Mouse (Mus musculus): ENCODE results near the gene Draxin. TPM values are rescaled to one million over a fixed set of nuclear protein-coding genes. Genes with fewer than 3 reads are reported as not detected.

The Draxin gene
- polyA plus RNA-seq, 1 experiment from 2014 or later = 21.8 TPM

DNA sequence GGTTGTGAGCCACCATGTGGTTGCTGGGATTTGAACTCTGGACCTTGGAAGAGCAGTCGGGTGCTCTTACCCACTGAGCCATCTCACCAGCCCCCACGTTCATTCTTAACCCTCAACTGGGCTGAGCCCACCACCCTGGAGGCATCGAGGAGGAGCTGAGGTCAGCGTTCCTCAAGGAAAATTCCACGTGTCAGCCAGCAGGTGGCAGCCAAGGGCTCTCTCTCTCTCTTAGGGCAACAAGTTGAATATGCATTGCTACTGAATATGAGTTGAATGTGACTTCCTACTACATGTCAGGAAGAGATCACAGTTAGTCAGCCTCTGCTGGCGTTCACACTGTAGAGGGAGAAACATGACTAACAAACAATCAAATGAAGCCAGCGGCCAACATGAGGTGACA is 37.8 kb upstream of the Draxin start:
- H3K4me3 ChIP-seq (replicated peaks; ENCODE audit: low read depth, low read length) = no peak overlapping the region
- H3K9me3 ChIP-seq (ENCODE audit: control insufficient read depth, low read length) = no peaks in the 10 kb centered on the region
- H3K4me1 ChIP-seq (ENCODE audit: control insufficient read depth, insufficient read depth, low read length) = peaks cover 21% of the 10 kb centered on the region
- H3K27me3 ChIP-seq (ENCODE audit: control insufficient read depth, insufficient read depth, low read length) = peaks cover 53% of the 10 kb centered on the region
- DNase-seq (peak; percentile 82), ATAC-seq (ENCODE audit: low FRiP score, low TSS enrichment) (no peak)
- no peak overlapping the region for H3K4me2 ChIP-seq (ENCODE audit: low read length)
- H3K9ac ChIP-seq (replicated peaks; ENCODE audit: low read length) = no peak overlapping the region
- 24% methylated on average over 7 of the region's 7 CpGs for WGBS
- no peak overlapping the region for H3K27ac ChIP-seq (replicated peaks; ENCODE audit: low read depth, low read length)
- no peaks in the 10 kb centered on the region for H3K36me3 ChIP-seq (ENCODE audit: control insufficient read depth, insufficient read depth, low read length)

DNA sequence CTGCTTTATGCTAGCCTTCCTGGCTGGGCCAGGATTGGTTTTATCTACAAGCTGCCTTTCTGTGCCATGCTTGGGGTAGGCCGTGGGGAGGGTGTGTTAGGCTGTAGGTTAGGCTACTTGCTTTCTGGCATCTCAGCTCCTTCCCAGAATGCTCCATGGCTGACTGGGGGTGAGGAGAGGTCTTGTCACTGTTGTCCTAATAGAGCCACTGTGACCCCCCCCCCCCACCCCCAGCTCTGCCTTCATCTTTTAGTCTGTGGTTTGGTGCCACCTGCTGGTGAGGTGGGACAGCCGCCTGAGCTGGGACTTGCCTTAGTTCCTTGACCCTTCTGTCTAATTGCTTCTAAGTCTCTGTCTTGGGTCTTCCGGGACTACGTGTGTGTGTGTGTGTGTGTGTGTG is 36.5 kb upstream of the Draxin start:
- ATAC-seq (ENCODE audit: low FRiP score, low TSS enrichment) (0 out of 2 replicates have a peak, but pooled peaks have one; percentile 32), DNase-seq (peak; percentile 80)
- 15% methylated on average over 4 of the region's 4 CpGs for WGBS
- Histone ChIP-seq H3K4me1 (ENCODE audit: control insufficient read depth, insufficient read depth, low read length) (peaks cover 15% of the 10 kb centered on the region), H3K27me3 (ENCODE audit: control insufficient read depth, insufficient read depth, low read length) (peaks cover 55% of the 10 kb centered on the region), H3K4me3 (replicated peaks; ENCODE audit: low read depth, low read length) (no peak overlapping the region), H3K4me2 (ENCODE audit: low read length) (peak overlapping the region; percentile 31), H3K9ac (replicated peaks; ENCODE audit: low read length) (no peak overlapping the region), H3K36me3 (ENCODE audit: control insufficient read depth, insufficient read depth, low read length) (no peaks in the 10 kb centered on the region), H3K9me3 (ENCODE audit: control insufficient read depth, low read length) (no peaks in the 10 kb centered on the region), H3K27ac (replicated peaks; ENCODE audit: low read depth, low read length) (0 out of 2 replicates have a peak overlapping the region, but pooled peaks have one; percentile 52)

DNA sequence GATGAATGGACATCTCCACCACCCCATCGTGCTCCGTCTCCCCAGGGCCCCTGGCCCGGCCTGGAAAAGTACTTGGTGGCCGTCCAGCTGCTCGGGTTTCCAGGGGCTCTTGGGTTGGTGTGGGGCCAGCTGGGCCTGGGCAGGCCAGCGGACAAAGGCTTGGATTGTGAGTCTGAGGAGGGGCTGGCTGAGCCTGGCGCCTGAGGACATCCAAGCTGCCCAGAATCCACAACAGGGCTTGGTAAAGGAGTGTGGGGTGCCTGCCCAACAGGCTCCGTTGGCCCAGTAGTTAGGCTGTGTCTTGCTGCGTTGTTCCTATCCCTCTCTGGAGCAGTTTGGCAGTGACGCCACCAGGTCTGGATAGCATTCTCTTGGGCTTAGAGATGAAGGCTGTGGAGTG is 35.9 kb upstream of the Draxin start:
- Histone ChIP-seq H3K4me1 (ENCODE audit: control insufficient read depth, insufficient read depth, low read length) (peaks cover 15% of the 10 kb centered on the region), H3K27me3 (ENCODE audit: control insufficient read depth, insufficient read depth, low read length) (peaks cover 61% of the 10 kb centered on the region), H3K36me3 (ENCODE audit: control insufficient read depth, insufficient read depth, low read length) (no peaks in the 10 kb centered on the region), H3K9me3 (ENCODE audit: control insufficient read depth, low read length) (no peaks in the 10 kb centered on the region), H3K27ac (replicated peaks; ENCODE audit: low read depth, low read length) (no peak overlapping the region), H3K4me2 (ENCODE audit: low read length) (peak overlapping the region; percentile 31), H3K4me3 (replicated peaks; ENCODE audit: low read depth, low read length) (no peak overlapping the region), H3K9ac (replicated peaks; ENCODE audit: low read length) (no peak overlapping the region)
- peak; percentile 64 for DNase-seq
- peak; percentile 38 for ATAC-seq (ENCODE audit: low FRiP score, low TSS enrichment)
- 3% methylated on average over 10 of the region's 10 CpGs for WGBS

DNA sequence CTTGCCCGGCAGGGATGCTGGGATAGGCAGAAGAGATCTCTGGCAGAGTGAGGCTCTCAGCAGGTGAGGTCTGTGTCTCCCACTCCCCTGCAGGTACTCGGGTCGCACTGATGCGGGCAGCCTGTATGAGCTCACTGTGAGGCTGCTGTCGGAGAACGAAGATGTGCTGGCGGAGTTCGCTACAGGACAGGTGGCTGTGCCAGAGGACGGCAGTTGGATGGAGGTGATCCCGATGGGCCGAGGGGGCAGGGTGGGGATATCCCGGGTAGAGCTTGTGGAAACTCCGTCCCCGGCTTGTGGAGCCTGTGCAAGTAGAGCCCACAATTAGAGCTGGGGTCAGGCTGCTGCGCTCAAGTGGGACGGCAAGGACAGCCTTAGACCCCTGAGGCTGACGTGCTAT is 35.1 kb upstream of the Draxin start:
- H3K4me3 ChIP-seq (replicated peaks; ENCODE audit: low read depth, low read length) = no peak overlapping the region
- H3K36me3 ChIP-seq (ENCODE audit: control insufficient read depth, insufficient read depth, low read length) = no peaks in the 10 kb centered on the region
- H3K27ac ChIP-seq (replicated peaks; ENCODE audit: low read depth, low read length) = no peak overlapping the region
- no peaks in the 10 kb centered on the region for H3K9me3 ChIP-seq (ENCODE audit: control insufficient read depth, low read length)
- H3K4me2 ChIP-seq (ENCODE audit: low read length) = no peak overlapping the region
- no peak for DNase-seq
- 5% methylated on average over 17 of the region's 17 CpGs for WGBS
- ATAC-seq (ENCODE audit: low FRiP score, low TSS enrichment) = no peak
- no peak overlapping the region for H3K9ac ChIP-seq (replicated peaks; ENCODE audit: low read length)
- peaks cover 66% of the 10 kb centered on the region for H3K27me3 ChIP-seq (ENCODE audit: control insufficient read depth, insufficient read depth, low read length)
- H3K4me1 ChIP-seq (ENCODE audit: control insufficient read depth, insufficient read depth, low read length) = peaks cover 19% of the 10 kb centered on the region

DNA sequence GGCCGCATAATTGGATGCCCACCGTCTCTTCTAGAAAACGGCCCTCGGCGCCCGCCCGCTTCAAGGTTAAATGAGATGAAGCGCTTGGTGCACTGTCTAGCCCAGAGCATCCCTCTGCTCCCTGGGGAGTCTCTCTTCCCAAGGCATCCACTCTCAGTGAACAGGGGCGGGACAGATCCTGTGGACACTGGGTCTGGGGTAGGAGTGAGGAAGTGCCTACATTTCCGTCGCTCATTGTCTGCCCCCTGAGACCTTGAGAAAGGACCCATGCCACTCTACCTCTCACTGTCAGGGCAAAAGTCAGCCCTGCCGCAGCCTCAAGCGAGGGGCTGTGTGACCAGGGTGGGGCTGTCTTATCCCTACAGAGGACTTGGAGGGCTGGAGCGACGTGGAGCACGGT is 34.0 kb upstream of the Draxin start:
- Histone ChIP-seq H3K27me3 (ENCODE audit: control insufficient read depth, insufficient read depth, low read length) (peaks cover 58% of the 10 kb centered on the region), H3K4me2 (ENCODE audit: low read length) (peak overlapping the region; percentile 53), H3K4me3 (replicated peaks; ENCODE audit: low read depth, low read length) (peak overlapping the region; percentile 25), H3K9me3 (ENCODE audit: control insufficient read depth, low read length) (no peaks in the 10 kb centered on the region), H3K9ac (replicated peaks; ENCODE audit: low read length) (peak overlapping the region; percentile 43; the same call in 1 of the 2 replicates), H3K36me3 (ENCODE audit: control insufficient read depth, insufficient read depth, low read length) (no peaks in the 10 kb centered on the region), H3K27ac (replicated peaks; ENCODE audit: low read depth, low read length) (no peak overlapping the region), H3K4me1 (ENCODE audit: control insufficient read depth, insufficient read depth, low read length) (peaks cover 22% of the 10 kb centered on the region)
- ATAC-seq (ENCODE audit: low FRiP score, low TSS enrichment) (no peak), DNase-seq (no peak)
- WGBS = under 1% methylated on average over 16 of the region's 16 CpGs

DNA sequence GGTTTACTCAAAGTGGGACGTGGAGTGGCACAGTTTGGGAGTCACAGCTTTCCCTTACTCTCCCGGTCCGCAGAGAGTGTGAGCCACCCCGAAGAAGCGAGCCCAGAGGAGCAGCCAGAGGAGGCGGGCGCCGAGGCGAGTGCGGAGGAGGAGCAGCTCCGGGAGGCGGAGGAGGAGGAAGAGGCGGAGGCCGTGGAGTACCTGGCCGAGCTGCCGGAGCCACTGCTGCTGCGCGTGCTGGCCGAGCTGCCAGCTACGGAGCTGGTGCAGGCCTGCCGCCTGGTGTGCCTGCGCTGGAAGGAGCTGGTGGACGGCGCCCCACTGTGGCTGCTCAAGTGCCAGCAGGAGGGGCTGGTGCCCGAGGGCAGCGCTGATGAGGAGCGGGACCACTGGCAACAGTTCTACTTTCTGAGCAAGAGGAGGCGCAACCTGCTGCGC is 33.5 kb upstream of the Draxin start:
- H3K36me3 ChIP-seq (ENCODE audit: control insufficient read depth, insufficient read depth, low read length) = no peaks in the 10 kb centered on the region
- H3K27me3 ChIP-seq (ENCODE audit: control insufficient read depth, insufficient read depth, low read length) = peaks cover 57% of the 10 kb centered on the region
- DNase-seq (peak; percentile 87), ATAC-seq (ENCODE audit: low FRiP score, low TSS enrichment) (no peak)
- peaks cover 22% of the 10 kb centered on the region for H3K4me1 ChIP-seq (ENCODE audit: control insufficient read depth, insufficient read depth, low read length)
- H3K9me3 ChIP-seq (ENCODE audit: control insufficient read depth, low read length) = no peaks in the 10 kb centered on the region
- no peak overlapping the region for H3K27ac ChIP-seq (replicated peaks; ENCODE audit: low read depth, low read length)
- H3K4me3 ChIP-seq (replicated peaks; ENCODE audit: low read depth, low read length) = peak overlapping the region; percentile 25
- peak overlapping the region; percentile 43; the same call in 1 of the 2 replicates for H3K9ac ChIP-seq (replicated peaks; ENCODE audit: low read length)
- WGBS = under 1% methylated on average over 29 of the region's 29 CpGs
- peak overlapping the region; percentile 53 for H3K4me2 ChIP-seq (ENCODE audit: low read length)

DNA sequence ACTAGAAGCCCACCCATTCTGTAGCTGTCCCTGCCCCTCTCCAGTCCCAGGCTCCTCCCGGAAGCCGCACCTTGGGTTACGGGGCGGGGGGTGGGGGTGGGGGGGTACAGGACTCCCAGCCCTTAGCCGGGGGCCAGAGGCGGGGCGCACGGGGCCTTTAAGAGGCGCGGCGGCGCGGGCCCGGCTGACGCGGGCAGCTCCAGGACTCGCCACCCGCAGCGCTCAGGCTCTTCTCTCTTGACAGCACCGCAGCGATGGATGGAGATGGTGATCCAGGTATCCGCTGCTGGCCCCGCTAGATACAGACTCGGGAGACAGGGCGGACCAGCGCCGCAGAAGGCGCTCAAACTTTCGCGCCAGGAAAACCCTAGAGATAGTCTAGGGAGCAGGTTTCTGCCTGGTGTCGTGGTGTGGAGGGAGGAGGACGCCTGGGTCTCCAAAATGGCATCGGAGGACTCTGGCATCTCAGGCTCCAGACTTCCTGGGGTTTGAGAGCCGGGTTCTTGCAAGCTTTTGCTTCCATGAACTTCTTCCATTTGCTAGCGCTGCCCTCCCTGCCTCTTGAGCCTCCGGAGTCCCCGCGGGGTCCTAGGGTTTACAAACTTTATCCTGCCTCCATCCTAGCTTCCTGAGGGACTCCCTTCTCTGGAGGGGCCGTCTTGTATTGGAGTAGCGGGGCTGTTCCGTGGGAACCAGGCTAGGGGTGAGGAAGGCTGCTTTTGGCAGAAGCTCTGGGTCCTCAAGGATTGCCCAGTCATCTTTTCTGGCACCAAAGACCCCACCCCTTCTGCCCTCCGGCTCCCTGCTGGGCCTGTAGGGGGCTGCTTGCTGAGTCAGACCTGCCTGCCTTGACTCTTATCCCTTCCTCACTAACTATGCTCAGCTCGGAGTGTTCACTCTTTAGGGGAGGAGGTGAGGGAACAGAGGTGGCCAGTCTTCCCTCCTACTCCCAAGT is 30.2 kb upstream of the Draxin start, which contains the start of the genes Fbxo44 and Fbxo2:
Gene Fbxo44, minus strand, starts transcription at position 47 of the 955 bp plus-strand sequence.
Gene Fbxo2, plus strand, starts transcription at position 186 of the 955 bp plus-strand sequence.
- Histone ChIP-seq H3K4me1 (ENCODE audit: control insufficient read depth, insufficient read depth, low read length) (peaks cover 30% of the 10 kb centered on the region), H3K9ac (replicated peaks; ENCODE audit: low read length) (peak within 1 kb of the TSS; percentile 90), H3K4me2 (ENCODE audit: low read length) (peak within 1 kb of the TSS; percentile 82), H3K36me3 (ENCODE audit: control insufficient read depth, insufficient read depth, low read length) (peaks cover 26% of the 10 kb centered on the region), H3K27ac (replicated peaks; ENCODE audit: low read depth, low read length) (peak within 1 kb of the TSS; percentile 92), H3K4me3 (replicated peaks; ENCODE audit: low read depth, low read length) (peak within 1 kb of the TSS; percentile 76), H3K27me3 (ENCODE audit: control insufficient read depth, insufficient read depth, low read length) (peaks cover 40% of the 10 kb centered on the region), H3K9me3 (ENCODE audit: control insufficient read depth, low read length) (no peaks in the 10 kb centered on the region)
- under 1% methylated on average over 43 of the region's 43 CpGs for WGBS
- peak; percentile 81 for DNase-seq
- ATAC-seq (ENCODE audit: low FRiP score, low TSS enrichment) = peak; percentile 66

DNA sequence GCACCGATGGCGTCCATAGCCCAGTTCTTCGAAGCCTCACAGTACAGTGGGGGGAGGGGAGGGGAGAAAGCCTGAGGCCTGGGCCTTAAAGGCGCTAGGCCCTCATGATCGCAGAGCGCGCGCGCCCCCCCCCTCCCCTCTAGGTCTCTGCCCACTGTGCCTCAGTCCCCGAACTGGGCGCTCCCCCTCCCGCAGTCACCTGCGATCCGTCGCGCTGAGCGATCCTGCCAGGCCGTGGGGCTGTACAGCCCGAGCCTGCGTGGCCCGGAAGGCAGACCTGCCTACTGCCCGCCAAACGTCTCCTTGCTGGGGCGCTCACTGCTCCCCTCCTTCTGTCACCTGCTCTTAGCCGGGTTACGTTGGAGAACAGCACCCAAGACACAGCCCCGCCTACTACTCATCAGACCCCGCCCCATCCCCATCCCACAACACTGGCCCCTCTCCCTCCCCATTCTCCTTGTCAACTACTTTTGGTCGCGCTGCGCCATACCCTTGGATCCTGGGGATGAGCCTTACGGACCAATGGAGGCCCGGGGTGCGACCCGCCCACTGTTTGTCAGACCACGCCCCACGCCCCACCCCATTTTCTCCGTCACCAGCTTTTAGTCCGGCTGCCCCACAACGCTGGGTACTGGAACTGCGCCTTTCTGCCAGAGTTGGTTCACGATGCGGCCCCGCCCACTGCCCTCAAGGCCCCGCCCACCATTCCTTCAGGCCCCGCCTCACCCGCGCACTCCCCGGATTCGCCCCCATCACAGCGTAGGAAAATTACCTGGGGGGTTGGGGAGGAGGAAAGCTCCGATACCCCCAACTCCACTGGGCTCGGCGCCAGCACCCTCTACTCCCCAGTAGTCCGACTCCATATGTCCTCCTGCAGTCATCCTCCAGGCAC is 29.3 kb upstream of the Draxin start:
- ATAC-seq (ENCODE audit: low FRiP score, low TSS enrichment) (peak; percentile 89), DNase-seq (peak; percentile 97)
- Histone ChIP-seq H3K36me3 (ENCODE audit: control insufficient read depth, insufficient read depth, low read length) (peaks cover 35% of the 10 kb centered on the region), H3K9ac (replicated peaks; ENCODE audit: low read length) (peak overlapping the region; percentile 90), H3K9me3 (ENCODE audit: control insufficient read depth, low read length) (no peaks in the 10 kb centered on the region), H3K4me2 (ENCODE audit: low read length) (peak overlapping the region; percentile 82), H3K27ac (replicated peaks; ENCODE audit: low read depth, low read length) (peak overlapping the region; percentile 92), H3K4me3 (replicated peaks; ENCODE audit: low read depth, low read length) (peak overlapping the region; percentile 76), H3K4me1 (ENCODE audit: control insufficient read depth, insufficient read depth, low read length) (peaks cover 29% of the 10 kb centered on the region), H3K27me3 (ENCODE audit: control insufficient read depth, insufficient read depth, low read length) (peaks cover 31% of the 10 kb centered on the region)
- WGBS = under 1% methylated on average over 51 of the region's 55 CpGs
